Mouse (Mus musculus) MEL (cell line): ENCODE results near the gene Casc3. TPM values are rescaled to one million over a fixed set of nuclear protein-coding genes. Genes with fewer than 3 reads are reported as not detected.

ENCODE experiments used
- DNase-seq: peaks from one replicate; pipeline ENCODE4 v3.0.0; 2011; ENCODE audit warnings: low read depth, low spot score
- H3K27ac ChIP-seq: 2 replicates; pipeline ENCODE4 v1.5.1; 2012; ENCODE audit warnings: low read depth, mild to moderate bottlenecking, control low read depth, low read length, moderate library complexity; ENCODE audit not compliant: control insufficient read depth
- H3K27me3 ChIP-seq, 2 experiments: fragments of 150-350 bp in 1 of 2; sonication (generic) in 1 of 2; 2 replicates each; pipeline ENCODE4 v1.6.1; 2012; ENCODE audit warnings: low read length in 2 of 2, mild to moderate bottlenecking in 2 of 2, improper control_type of control experiment in 1 of 2, moderate library complexity in 1 of 2; ENCODE audit not compliant: insufficient read depth in 2 of 2, control insufficient read depth in 1 of 2
- H3K36me3 ChIP-seq, 2 experiments: 2 replicates each; pipeline ENCODE4 v1.6.1; 2012 to 2014; ENCODE audit warnings: low read length in 2 of 2, improper control_type of control experiment in 1 of 2, inconsistent platforms in 1 of 2, mild to moderate bottlenecking in 1 of 2; ENCODE audit not compliant: insufficient read depth in 2 of 2, control insufficient read depth in 1 of 2
- H3K4me1 ChIP-seq, 2 experiments: fragments of 150-350 bp in 1 of 2; sonication (generic) in 1 of 2; 2 replicates each; pipeline ENCODE4 v1.6.1; 2012; ENCODE audit warnings: low read length in 2 of 2, improper control_type of control experiment in 1 of 2, mild to moderate bottlenecking in 1 of 2; ENCODE audit not compliant: insufficient read depth in 2 of 2, control insufficient read depth in 1 of 2
- H3K4me3 ChIP-seq, 2 experiments: fragments of 150-350 bp in 1 of 2; sonication (generic) in 1 of 2; 2 replicates each; pipeline ENCODE4 v1.5.1; 2012; ENCODE audit warnings: low read depth in 2 of 2, low read length in 2 of 2, mild to moderate bottlenecking in 2 of 2, moderate library complexity in 2 of 2, control low read depth in 1 of 2, improper control_type of control experiment in 1 of 2; ENCODE audit not compliant: control insufficient read depth in 1 of 2, insufficient read depth in 1 of 2
- H3K79me2 ChIP-seq: 2 replicates; pipeline ENCODE4 v1.6.1; 2012; ENCODE audit warnings: mild to moderate bottlenecking, low read length, moderate library complexity; ENCODE audit not compliant: control insufficient read depth, poor library complexity, insufficient read depth
- H3K9ac ChIP-seq: 2 replicates; pipeline ENCODE4 v1.6.1; 2012; ENCODE audit warnings: low read depth, mild to moderate bottlenecking, control low read depth, low read length, moderate library complexity; ENCODE audit not compliant: control insufficient read depth, poor library complexity, severe bottlenecking
- H3K9me3 ChIP-seq: fragments of 150-350 bp; sonication (generic); replicated peaks from 2 replicates; pipeline ENCODE4 v1.6.1; 2012; ENCODE audit warnings: mild to moderate bottlenecking, low read length, improper control_type of control experiment, moderate library complexity; ENCODE audit not compliant: insufficient read depth
- BHLHE40 ChIP-seq: IDR thresholded peaks from 2 replicates; pipeline ENCODE4 v1.6.1; 2012; ENCODE audit warnings: low read depth, mild to moderate bottlenecking, inconsistent platforms, low read length, improper control_type of control experiment, borderline replicate concordance
- E2F4 ChIP-seq: IDR thresholded peaks from 2 replicates; pipeline ENCODE4 v1.6.1; 2011; ENCODE audit warnings: low read depth, low read length, improper control_type of control experiment, borderline replicate concordance
- ELF1 ChIP-seq: IDR thresholded peaks from 2 replicates; pipeline ENCODE4 v1.6.1; 2014; ENCODE audit warnings: low read depth, mild to moderate bottlenecking, inconsistent platforms, low read length, improper control_type of control experiment, moderate library complexity
- EP300 ChIP-seq, 2 experiments: IDR thresholded peaks; 2 replicates each; pipeline ENCODE4 v1.6.1; 2011; ENCODE audit warnings: improper control_type of control experiment in 2 of 2, low read length in 2 of 2, low read depth in 1 of 2, mild to moderate bottlenecking in 1 of 2
- ETS1 ChIP-seq: IDR thresholded peaks from 2 replicates; pipeline ENCODE4 v1.6.1; 2012; ENCODE audit warnings: low read depth, mild to moderate bottlenecking, inconsistent platforms, low read length, improper control_type of control experiment, moderate library complexity
- HCFC1 ChIP-seq: IDR thresholded peaks from 2 replicates; pipeline ENCODE4 v1.6.1; 2012; ENCODE audit warnings: low read depth, mild to moderate bottlenecking, inconsistent platforms, low read length, improper control_type of control experiment, moderate library complexity
- MAX ChIP-seq: IDR thresholded peaks from 2 replicates; pipeline ENCODE4 v1.6.1; 2011; ENCODE audit warnings: low read length, improper control_type of control experiment
- MAZ ChIP-seq: IDR thresholded peaks from 2 replicates; pipeline ENCODE4 v1.6.1; 2012; ENCODE audit warnings: low read depth, mild to moderate bottlenecking, inconsistent platforms, low read length, improper control_type of control experiment
- MXI1 ChIP-seq: IDR thresholded peaks from 2 replicates; pipeline ENCODE4 v1.6.1; 2011; ENCODE audit warnings: mild to moderate bottlenecking, low read depth, low read length, improper control_type of control experiment
- NELFE ChIP-seq: IDR thresholded peaks from 2 replicates; pipeline ENCODE4 v1.6.1; 2011; ENCODE audit warnings: low read depth, low read length, improper control_type of control experiment
- NRF1 ChIP-seq: IDR thresholded peaks from 2 replicates; pipeline ENCODE4 v1.6.1; 2014; ENCODE audit warnings: low read depth, mild to moderate bottlenecking, inconsistent platforms, low read length, improper control_type of control experiment, moderate library complexity; ENCODE audit not compliant: poor library complexity, insufficient read depth, severe bottlenecking
- POLR2A ChIP-seq, 2 experiments: IDR thresholded peaks; 2 replicates each; pipeline ENCODE4 v1.6.1; 2011 to 2012; ENCODE audit warnings: low read length in 2 of 2, mild to moderate bottlenecking in 2 of 2, control low read depth in 1 of 2, improper control_type of control experiment in 1 of 2, low read depth in 1 of 2, moderate library complexity in 1 of 2; ENCODE audit not compliant: control insufficient read depth in 1 of 2, insufficient read depth in 1 of 2, poor library complexity in 1 of 2
- POLR2AphosphoS2 ChIP-seq: IDR thresholded peaks from 2 replicates; pipeline ENCODE4 v1.6.1; 2011; ENCODE audit warnings: low read length, improper control_type of control experiment
- POLR2AphosphoS5 ChIP-seq: IDR thresholded peaks from 2 replicates; pipeline ENCODE4 v1.6.1; 2012; ENCODE audit warnings: low read depth, borderline replicate concordance, mild to moderate bottlenecking, inconsistent platforms, low read length, moderate library complexity, mixed read lengths
- RAD21 ChIP-seq: IDR thresholded peaks from 2 replicates; pipeline ENCODE4 v1.6.1; 2011; ENCODE audit warnings: mild to moderate bottlenecking, low read depth, low read length, improper control_type of control experiment
- RCOR1 ChIP-seq: IDR thresholded peaks from 2 replicates; pipeline ENCODE4 v1.6.1; 2012; ENCODE audit warnings: low read depth, mild to moderate bottlenecking, inconsistent platforms, low read length, improper control_type of control experiment
- SIN3A ChIP-seq: IDR thresholded peaks from 2 replicates; pipeline ENCODE4 v1.6.1; 2012; ENCODE audit warnings: low read length, improper control_type of control experiment, inconsistent platforms
- TAL1 ChIP-seq: IDR thresholded peaks from 2 replicates; pipeline ENCODE4 v1.6.1; 2012; ENCODE audit warnings: mild to moderate bottlenecking, inconsistent platforms, low read length, moderate library complexity, mixed read lengths
- TBP ChIP-seq: IDR thresholded peaks from 2 replicates; pipeline ENCODE4 v1.8.0; 2011; ENCODE audit warnings: low read depth, low read length, improper control_type of control experiment
- TCF12 ChIP-seq: IDR thresholded peaks from 2 replicates; pipeline ENCODE4 v1.6.1; 2014; ENCODE audit warnings: low read depth, mild to moderate bottlenecking, inconsistent platforms, low read length, improper control_type of control experiment, moderate library complexity
- UBTF ChIP-seq: IDR thresholded peaks from 2 replicates; pipeline ENCODE4 v1.6.1; 2012; ENCODE audit warnings: low read depth, mild to moderate bottlenecking, inconsistent platforms, low read length, improper control_type of control experiment, moderate library complexity, borderline replicate concordance; ENCODE audit not compliant: insufficient read depth
- USF1 ChIP-seq: IDR thresholded peaks from 2 replicates; pipeline ENCODE4 v1.6.1; 2014; ENCODE audit warnings: low read depth, mild to moderate bottlenecking, inconsistent platforms, low read length, improper control_type of control experiment, moderate library complexity
- ZC3H11A ChIP-seq: IDR thresholded peaks from 2 replicates; pipeline ENCODE4 v1.6.1; 2012; ENCODE audit warnings: low read depth, mild to moderate bottlenecking, inconsistent platforms, low read length, improper control_type of control experiment
- ZKSCAN1 ChIP-seq: IDR thresholded peaks from 2 replicates; pipeline ENCODE4 v1.6.1; 2012; ENCODE audit warnings: low read depth, mild to moderate bottlenecking, inconsistent platforms, low read length, improper control_type of control experiment, moderate library complexity
- ZMIZ1 ChIP-seq: IDR thresholded peaks from 2 replicates; pipeline ENCODE4 v1.6.1; 2012; ENCODE audit warnings: low read depth, mild to moderate bottlenecking, inconsistent platforms, low read length, improper control_type of control experiment, moderate library complexity
- ZNF384 ChIP-seq: IDR thresholded peaks from 2 replicates; pipeline ENCODE4 v1.6.1; 2012; ENCODE audit warnings: low read depth, mild to moderate bottlenecking, inconsistent platforms, low read length, improper control_type of control experiment
- polyA plus RNA-seq, 2 experiments: library from polyadenylated mRNA; stranded (reverse) in 1 of 2; unstranded in 1 of 2; fragments of >175 nt in 1 of 2; fragments of >200 nt in 1 of 2; gene quantifications; 2 replicates each; pipeline versions ENCODE4 v1.2.1 to v1.2.4; 2012; ENCODE audit warnings: low replicate concordance in 2 of 2, low read depth in 1 of 2; ENCODE audit not compliant: insufficient read length in 2 of 2, insufficient read depth in 1 of 2, missing spikeins in 1 of 2
- total RNA-seq: library from RNA; depleted of rRNA; stranded (reverse); fragments of 300-350 nt; gene quantifications from 2 replicates; pipeline ENCODE4 v1.2.3, GENCODE M21; 2012

Casc3 gene
- total and polyA plus RNA-seq, 3 experiments: 18.2 to 61.0 (median 58.6) TPM

DNA sequence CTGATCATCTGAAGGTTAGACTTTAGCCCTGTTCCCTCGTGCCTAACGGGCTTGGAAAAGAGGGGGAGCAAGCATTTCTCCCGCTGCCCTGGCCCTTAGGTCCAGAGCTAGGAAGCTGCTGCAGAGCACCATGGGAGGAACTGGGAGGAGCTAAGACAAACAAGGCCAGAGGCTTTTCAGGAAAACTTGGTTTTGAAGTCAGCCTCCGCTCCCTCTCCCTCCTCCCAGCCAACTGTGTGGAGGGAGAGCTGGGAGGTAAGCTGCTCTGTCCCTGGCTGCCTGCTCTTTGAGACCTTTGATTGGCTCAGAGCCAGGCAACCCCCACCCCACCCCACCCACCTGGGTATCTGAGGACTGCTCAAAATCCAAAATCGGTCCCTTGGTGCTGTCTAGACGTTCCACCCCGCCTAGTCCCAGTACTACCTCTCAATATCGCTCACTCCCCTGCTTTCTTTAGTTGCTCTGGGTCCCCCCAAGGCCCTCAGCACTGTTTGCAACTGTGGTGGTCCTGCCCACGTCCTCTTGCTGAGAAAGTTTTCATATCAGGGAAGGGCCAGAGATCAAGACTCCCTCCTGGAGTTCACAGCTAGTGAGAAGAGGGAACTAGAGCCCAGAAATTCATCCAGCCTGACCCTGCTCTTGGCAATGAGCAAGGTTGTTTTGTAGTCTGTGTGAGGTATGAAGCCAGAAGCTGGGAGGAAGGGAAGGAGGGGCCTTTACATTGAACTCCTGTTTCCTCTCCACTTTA is 27.7 kb upstream of the Casc3 start:
- no peak for TF ChIP-seq RCOR1
- 0 out of 2 replicates have a peak, but pooled peaks have one; percentile 21 for TF ChIP-seq NRF1
- peak; percentile 84 for TF ChIP-seq NELFE
- TF ChIP-seq USF1: no peak
- peak; percentile 65; the same call in 1 of the 2 replicates for TF ChIP-seq TBP
- no peak for TF ChIP-seq POLR2AphosphoS5
- peak; percentile 56 for TF ChIP-seq MAX
- TF ChIP-seq SIN3A: 0 out of 2 replicates have a peak, but pooled peaks have one; percentile 48
- TF ChIP-seq EP300 (IDR thresholded peaks at IDR 0.05; ENCODE audit: low read depth in 1 of 2, low read length in 2 of 2): 0 out of 4 replicates have a peak, but pooled peaks of 1 of the 2 experiments have one; percentile 18
- TF ChIP-seq TAL1: no peak
- peak; percentile 58 for TF ChIP-seq TCF12
- TF ChIP-seq BHLHE40: no peak
- peak; percentile 76; the same call in 1 of the 2 replicates for TF ChIP-seq POLR2AphosphoS2
- TF ChIP-seq UBTF: no peak
- peak; percentile 88; the same call in 1 of the 2 replicates for TF ChIP-seq ZMIZ1
- no peak; the same call in none of the 2 replicates for TF ChIP-seq MAZ
- peak; percentile 39; the same call in 1 of the 2 replicates for TF ChIP-seq ETS1
- peak; percentile 64 for TF ChIP-seq ELF1
- TF ChIP-seq MXI1: no peak
- peak; percentile 77 to 92 for TF ChIP-seq POLR2A (IDR thresholded peaks at IDR 0.05; ENCODE audit: control insufficient read depth in 1 of 2, insufficient read depth in 1 of 2, low read depth in 1 of 2, low read length in 2 of 2, poor library complexity in 1 of 2)
- no peak for TF ChIP-seq ZC3H11A
- TF ChIP-seq HCFC1: peak; percentile 78
- TF ChIP-seq E2F4: no peak
- peak; percentile 61; the same call in 1 of the 2 replicates for TF ChIP-seq ZNF384
- TF ChIP-seq ZKSCAN1: no peak
- TF ChIP-seq RAD21: no peak
- Histone ChIP-seq H3K27me3 (no peaks in the 10 kb centered on the region), H3K36me3 (peaks cover 0 to 23% of the 10 kb centered on the region in 2 experiments; a peak in 2 of 4 replicates), H3K27ac (peak overlapping the region; percentile 81), H3K9ac (peak overlapping the region; percentile 74), H3K4me3 (peak overlapping the region; percentile 27 to 57), H3K79me2 (no peaks in the 10 kb centered on the region; the same call in 1 of the 2 replicates), H3K9me3 (no peaks in the 10 kb centered on the region), H3K4me1 (peaks cover 15 to 42% of the 10 kb centered on the region in 2 experiments)
- peak; percentile 83 for DNase-seq
